10 mouse cellular contexts compared by ENCODE assay signal in genomic region chr19:10402771-10403494, GRCm38 (mm10). TPM values are rescaled to one million over a fixed set of nuclear protein-coding genes. Genes with fewer than 3 reads are reported as not detected.
DNase-seq lines count a peak whose midpoint lies in the region; ATAC-seq lines count a peak whose summit lies in the region.
"Had no signal": no experiment of that assay in that cellular context is flagged by ENCODE, and none has a peak within 500 bp of the region (broad histone marks: within the 10 kb centered on the region; RNA-seq: fewer than 3 reads in every experiment).

No protein-coding gene starts in this region.

- peak; percentile 74 for DNase-seq in hindbrain, embryonic 11.5 days (ENCODE audit: low spot score)
- peak; percentile 91 for DNase-seq in R1 (ENCODE audit: low read depth, low spot score)
- peak; percentile 76 to 80 for DNase-seq in cerebellum, postnatal 36 days
- peak; percentile 90 for DNase-seq in limb, embryonic 10.5 days (ENCODE audit: low spot score)

- H3K4me2 ChIP-seq in hindbrain, embryonic 11.5 days (replicated peaks; ENCODE audit: low read depth, low read length) = no peak overlapping the region
- no peak overlapping the region for H3K4me2 ChIP-seq in hindbrain, embryonic 12.5 days (replicated peaks)
- no peak overlapping the region for H3K4me2 ChIP-seq in intestine, embryonic 15.5 days (replicated peaks)
- no peak overlapping the region for H3K4me2 ChIP-seq in neural tube, embryonic 12.5 days (replicated peaks)
- H3K4me2 ChIP-seq: embryonic facial prominence, embryonic 15.5 days; neural tube, embryonic 13.5 days had no signal

- H3K4me3 ChIP-seq in hindbrain, embryonic 11.5 days (ENCODE audit: low read depth, low read length) = no peak overlapping the region
- no peak overlapping the region for H3K4me3 ChIP-seq in hindbrain, embryonic 12.5 days
- no peak overlapping the region for H3K4me3 ChIP-seq in intestine, embryonic 15.5 days (replicated peaks)
- no peak overlapping the region for H3K4me3 ChIP-seq in limb, embryonic 10.5 days
- H3K4me3 ChIP-seq in neural tube, embryonic 12.5 days = no peak overlapping the region
- H3K4me3 ChIP-seq: embryonic facial prominence, embryonic 15.5 days; neural tube, embryonic 13.5 days had no signal

- H3K4me1 ChIP-seq in hindbrain, embryonic 11.5 days (replicated peaks; ENCODE audit: control insufficient read depth, insufficient read depth, low read length) = no peaks in the 10 kb centered on the region
- peaks cover 9% of the 10 kb centered on the region for H3K4me1 ChIP-seq in hindbrain, embryonic 12.5 days
- no peaks in the 10 kb centered on the region for H3K4me1 ChIP-seq in intestine, embryonic 15.5 days (replicated peaks)
- H3K4me1 ChIP-seq in limb, embryonic 10.5 days = peaks cover 18% of the 10 kb centered on the region
- peaks cover 3% of the 10 kb centered on the region; the same call in 1 of the 2 replicates for H3K4me1 ChIP-seq in neural tube, embryonic 12.5 days
- H3K4me1 ChIP-seq: embryonic facial prominence, embryonic 15.5 days had no signal

- no peaks in the 10 kb centered on the region for H3K27me3 ChIP-seq in hindbrain, embryonic 11.5 days (ENCODE audit: control insufficient read depth, insufficient read depth, low read length)
- H3K27me3 ChIP-seq in hindbrain, embryonic 12.5 days = no peaks in the 10 kb centered on the region; the same call in 1 of the 2 replicates
- H3K27me3 ChIP-seq in intestine, embryonic 15.5 days (replicated peaks) = no peaks in the 10 kb centered on the region
- no peaks in the 10 kb centered on the region for H3K27me3 ChIP-seq in limb, embryonic 10.5 days (ENCODE audit: low read depth, poor library complexity, severe bottlenecking)
- H3K27me3 ChIP-seq in neural tube, embryonic 12.5 days (replicated peaks) = no peaks in the 10 kb centered on the region
- H3K27me3 ChIP-seq: embryonic facial prominence, embryonic 15.5 days; neural tube, embryonic 13.5 days had no signal

- WGBS in hindbrain, embryonic 11.5 days = 24% methylated on average over 16 of the region's 16 CpGs
- WGBS in hindbrain, embryonic 12.5 days = 27% methylated on average over 16 of the region's 16 CpGs
- WGBS in intestine, embryonic 15.5 days = 22% methylated on average over 16 of the region's 16 CpGs
- WGBS in limb, embryonic 10.5 days = 21% methylated on average over 16 of the region's 16 CpGs
- WGBS in neural tube, embryonic 12.5 days = 29% methylated on average over 16 of the region's 16 CpGs

- no peak overlapping the region for H3K9ac ChIP-seq in hindbrain, embryonic 11.5 days (ENCODE audit: low read depth, low read length)
- H3K9ac ChIP-seq in hindbrain, embryonic 12.5 days = no peak overlapping the region
- H3K9ac ChIP-seq in intestine, embryonic 15.5 days = no peak overlapping the region
- H3K9ac ChIP-seq in neural tube, embryonic 12.5 days = no peak overlapping the region
- H3K9ac ChIP-seq: embryonic facial prominence, embryonic 15.5 days; neural tube, embryonic 13.5 days had no signal

- H3K27ac ChIP-seq in hindbrain, embryonic 11.5 days (ENCODE audit: low read depth, low read length) = no peak overlapping the region
- no peak overlapping the region for H3K27ac ChIP-seq in hindbrain, embryonic 12.5 days
- no peak overlapping the region for H3K27ac ChIP-seq in intestine, embryonic 15.5 days
- no peak overlapping the region for H3K27ac ChIP-seq in limb, embryonic 10.5 days
- H3K27ac ChIP-seq in neural tube, embryonic 12.5 days = no peak overlapping the region
- H3K27ac ChIP-seq: embryonic facial prominence, embryonic 15.5 days; neural tube, embryonic 13.5 days had no signal

- ATAC-seq in hindbrain, embryonic 11.5 days (ENCODE audit: low FRiP score) = peak; percentile 44; the same call in 1 of the 2 replicates
- ATAC-seq in hindbrain, embryonic 12.5 days (ENCODE audit: low FRiP score) = no peak
- peak; percentile 66 for ATAC-seq in intestine, embryonic 15.5 days
- peak; percentile 54; the same call in 1 of the 2 replicates for ATAC-seq in neural tube, embryonic 12.5 days (ENCODE audit: low FRiP score, low read depth)
- no peak for ATAC-seq in monocyte, adult 5-6 weeks (replicated peaks; ENCODE audit: insufficient number of reproducible peaks, low FRiP score, low TSS enrichment, poor library complexity, severe bottlenecking)

- no peaks in the 10 kb centered on the region for H3K36me3 ChIP-seq in hindbrain, embryonic 11.5 days (ENCODE audit: control insufficient read depth, insufficient read depth, low read length)
- H3K36me3 ChIP-seq in hindbrain, embryonic 12.5 days = no peaks in the 10 kb centered on the region
- no peaks in the 10 kb centered on the region for H3K36me3 ChIP-seq in intestine, embryonic 15.5 days
- H3K36me3 ChIP-seq in limb, embryonic 10.5 days = no peaks in the 10 kb centered on the region
- no peaks in the 10 kb centered on the region for H3K36me3 ChIP-seq in neural tube, embryonic 12.5 days
- H3K36me3 ChIP-seq: embryonic facial prominence, embryonic 15.5 days; neural tube, embryonic 13.5 days had no signal

- no peaks in the 10 kb centered on the region for H3K9me3 ChIP-seq in hindbrain, embryonic 11.5 days (ENCODE audit: control insufficient read depth, low read length)
- H3K9me3 ChIP-seq in hindbrain, embryonic 12.5 days (replicated peaks) = no peaks in the 10 kb centered on the region
- no peaks in the 10 kb centered on the region for H3K9me3 ChIP-seq in intestine, embryonic 15.5 days
- H3K9me3 ChIP-seq in limb, embryonic 10.5 days (replicated peaks) = no peaks in the 10 kb centered on the region
- no peaks in the 10 kb centered on the region for H3K9me3 ChIP-seq in neural tube, embryonic 12.5 days
- H3K9me3 ChIP-seq: embryonic facial prominence, embryonic 15.5 days; neural tube, embryonic 13.5 days had no signal

RNA-seq across cellular contexts. Expression of gene Syt7, which starts 14.0 kb away (rescaled TPM):
- 2.1 and 2.4 TPM in 2 replicates for polyA plus RNA-seq in hindbrain, embryonic 11.5 days (2014; fragmentation: Nextera tagmentation; extraction: Ambion mirVana)
- polyA plus RNA-seq in hindbrain, embryonic 12.5 days (2016; fragmentation: Nextera tagmentation; extraction: Ambion mirVana) = 6.2 and 7.6 TPM in 2 replicates
- polyA plus RNA-seq in intestine, embryonic 15.5 days (2015; fragmentation: Nextera tagmentation; extraction: Ambion mirVana) = 1.7 and 3.1 TPM in 2 replicates
- polyA plus RNA-seq in limb, embryonic 10.5 days (2016; fragmentation: Nextera tagmentation; extraction: Ambion mirVana) = 0.33 and 0.41 TPM in 2 replicates
- 4.8 and 5.4 TPM in 2 replicates for polyA plus RNA-seq in neural tube, embryonic 12.5 days (2016; fragmentation: Nextera tagmentation; extraction: Ambion mirVana)
- not detected in 3 replicates for total RNA-seq in monocyte, adult 5-6 weeks (2017)

RNA-seq across cellular contexts. Expression of gene Lrrc10b, which starts 54.3 kb away (rescaled TPM):
- polyA plus RNA-seq in hindbrain, embryonic 11.5 days (2014; fragmentation: Nextera tagmentation; extraction: Ambion mirVana) = 0.59 and 0.69 TPM in 2 replicates
- 1.4 and 1.7 TPM in 2 replicates for polyA plus RNA-seq in hindbrain, embryonic 12.5 days (2016; fragmentation: Nextera tagmentation; extraction: Ambion mirVana)
- polyA plus RNA-seq in intestine, embryonic 15.5 days (2015; fragmentation: Nextera tagmentation; extraction: Ambion mirVana) = 0.56 and 0.62 TPM in 2 replicates
- 0.11 TPM in 1 of 2 replicates, not detected in the other for polyA plus RNA-seq in limb, embryonic 10.5 days (2016; fragmentation: Nextera tagmentation; extraction: Ambion mirVana)
- 0.61 and 0.64 TPM in 2 replicates for polyA plus RNA-seq in neural tube, embryonic 12.5 days (2016; fragmentation: Nextera tagmentation; extraction: Ambion mirVana)
- 0.21 to 0.29 TPM in 2 of 3 replicates, not detected in the other for total RNA-seq in monocyte, adult 5-6 weeks (2017)

Comparison
In these comparisons a context has a peak if more than half of its experiments do, and no peak if none do; other contexts are left out.
1. ATAC-seq: peak in hindbrain, embryonic 11.5 days (single experiment), intestine, embryonic 15.5 days (single experiment) and neural tube, embryonic 12.5 days (single experiment); none in hindbrain, embryonic 12.5 days (single experiment) and monocyte, adult 5-6 weeks (single experiment).
2. Peak in every context shown above with its lines, with median percentiles within 50 percentile points of each other: DNase-seq.